ENCODE assay signal across 22 mouse cellular contexts in genomic region chr10:59517201-59517600, GRCm38 (mm10).
DNase-seq lines count a peak whose midpoint lies in the region; ATAC-seq and TF ChIP-seq lines count a peak whose summit lies in the region.
"Had no signal": no experiment of that assay in that cellular context is flagged by ENCODE, and none has a peak within 500 bp of the region (broad histone marks: within the 10 kb centered on the region; RNA-seq: fewer than 3 reads in every experiment).

No protein-coding gene starts in this region.

- H3K4me2 ChIP-seq in heart, embryonic 11.5 days, result no peak overlapping the region
- H3K4me2 ChIP-seq in midbrain, embryonic 11.5 days, result no peak overlapping the region
- no peak overlapping the region for H3K4me2 ChIP-seq in midbrain, embryonic 16.5 days (ENCODE audit: low read length)
- H3K4me2 ChIP-seq: forebrain, embryonic 15.5 days; heart, embryonic 13.5 days; kidney, embryonic 15.5 days; limb, embryonic 15.5 days; liver, embryonic 15.5 days; midbrain, embryonic 13.5 days had no signal

- TF ChIP-seq CTCF in cerebellum, adult 2 months (IDR thresholded peaks at IDR 0.05; ENCODE audit: borderline replicate concordance, insufficient read depth, low read depth, low read length), result no peak

- ATAC-seq in heart, embryonic 11.5 days (replicated peaks; ENCODE audit: insufficient number of reproducible peaks, low FRiP score, low TSS enrichment), result no peak
- no peak for ATAC-seq in midbrain, embryonic 11.5 days (ENCODE audit: low FRiP score)
- no peak for ATAC-seq in midbrain, embryonic 16.5 days
- ATAC-seq: forebrain, embryonic 15.5 days; inflammation-experienced regulatory T-cells, adult 6 months; lung, postnatal 0 days; midbrain, embryonic 13.5 days had no signal

- H3K9me3 ChIP-seq in heart, embryonic 10.5 days, result no peaks in the 10 kb centered on the region
- no peaks in the 10 kb centered on the region for H3K9me3 ChIP-seq in heart, embryonic 11.5 days (replicated peaks; ENCODE audit: control insufficient read depth, low read length)
- no peaks in the 10 kb centered on the region for H3K9me3 ChIP-seq in midbrain, embryonic 11.5 days (ENCODE audit: control insufficient read depth, low read length)
- H3K9me3 ChIP-seq in midbrain, embryonic 16.5 days (replicated peaks; ENCODE audit: control insufficient read depth, low read length, poor library complexity, severe bottlenecking), result 0 out of 2 replicates have a peak, but pooled peaks cover 2% of the 10 kb centered on the region
- no peaks in the 10 kb centered on the region for H3K9me3 ChIP-seq in limb, embryonic 10.5 days (replicated peaks)
- H3K9me3 ChIP-seq: forebrain, embryonic 15.5 days; heart, embryonic 13.5 days; kidney, embryonic 15.5 days; limb, embryonic 15.5 days; liver, embryonic 15.5 days; midbrain, embryonic 13.5 days had no signal

- TF ChIP-seq POLR2A in cerebellum, adult 2 months (IDR thresholded peaks at IDR 0.05; ENCODE audit: borderline replicate concordance, insufficient read depth, low read length), result no peak

- H3K4me3 ChIP-seq in heart, embryonic 10.5 days, result no peak overlapping the region
- no peak overlapping the region for H3K4me3 ChIP-seq in heart, embryonic 11.5 days (ENCODE audit: low read depth, low read length)
- H3K4me3 ChIP-seq in midbrain, embryonic 11.5 days (ENCODE audit: low read depth, low read length), result no peak overlapping the region
- H3K4me3 ChIP-seq in midbrain, embryonic 16.5 days (ENCODE audit: low read depth, low read length), result no peak overlapping the region
- peak overlapping the region; percentile 7 for H3K4me3 ChIP-seq in cerebellum, adult 2 months (replicated peaks; ENCODE audit: insufficient read depth, low read depth, low read length)
- H3K4me3 ChIP-seq in limb, embryonic 10.5 days, result no peak overlapping the region
- H3K4me3 ChIP-seq: forebrain, embryonic 15.5 days; heart, embryonic 13.5 days; kidney, embryonic 15.5 days; limb, embryonic 15.5 days; liver, embryonic 15.5 days; midbrain, embryonic 13.5 days; myocyte had no signal

- no peak overlapping the region for H3K27ac ChIP-seq in heart, embryonic 10.5 days
- no peak overlapping the region for H3K27ac ChIP-seq in heart, embryonic 11.5 days (ENCODE audit: low read depth, low read length)
- H3K27ac ChIP-seq in midbrain, embryonic 11.5 days (ENCODE audit: low read depth, low read length), result no peak overlapping the region
- H3K27ac ChIP-seq in midbrain, embryonic 16.5 days (ENCODE audit: low read length), result no peak overlapping the region
- H3K27ac ChIP-seq in cerebellum, adult 2 months (ENCODE audit: insufficient read depth, low read length), result no peak overlapping the region
- H3K27ac ChIP-seq in limb, embryonic 10.5 days, result no peak overlapping the region
- H3K27ac ChIP-seq: forebrain, embryonic 15.5 days; heart, embryonic 13.5 days; kidney, embryonic 15.5 days; limb, embryonic 15.5 days; liver, embryonic 15.5 days; midbrain, embryonic 13.5 days; stomach, postnatal 0 days had no signal

- WGBS in heart, embryonic 10.5 days, result 90% methylated on average over 13 of the region's 13 CpGs
- 89% methylated on average over 13 of the region's 13 CpGs for WGBS in heart, embryonic 11.5 days (ENCODE audit: insufficient replicate concordance)
- 95% methylated on average over 13 of the region's 13 CpGs for WGBS in midbrain, embryonic 11.5 days
- 80% methylated on average over 13 of the region's 13 CpGs for WGBS in midbrain, embryonic 16.5 days
- WGBS in cerebellum, adult 2 months, result 7% methylated on average over 13 of the region's 13 CpGs
- 98% methylated on average over 13 of the region's 13 CpGs for whole genome bisulfite sequencing in limb, embryonic 10.5 days

- H3K4me1 ChIP-seq in heart, embryonic 10.5 days, result peaks cover 19% of the 10 kb centered on the region
- peaks cover 12% of the 10 kb centered on the region; the same call in 1 of the 2 replicates for H3K4me1 ChIP-seq in heart, embryonic 11.5 days (ENCODE audit: control insufficient read depth, insufficient read depth, low read length)
- 0 out of 2 replicates have a peak, but pooled peaks cover 1% of the 10 kb centered on the region for H3K4me1 ChIP-seq in midbrain, embryonic 11.5 days (ENCODE audit: control insufficient read depth, insufficient read depth, low read length)
- no peaks in the 10 kb centered on the region for H3K4me1 ChIP-seq in midbrain, embryonic 16.5 days (ENCODE audit: control insufficient read depth, insufficient read depth, low read length)
- peaks cover 16% of the 10 kb centered on the region for H3K4me1 ChIP-seq in cerebellum, adult 2 months (ENCODE audit: control insufficient read depth, insufficient read depth, low read length)
- peaks cover 9% of the 10 kb centered on the region for H3K4me1 ChIP-seq in limb, embryonic 10.5 days
- H3K4me1 ChIP-seq: liver, embryonic 15.5 days had no signal

- no peak overlapping the region for H3K9ac ChIP-seq in heart, embryonic 11.5 days (ENCODE audit: low read depth, low read length)
- no peak overlapping the region for H3K9ac ChIP-seq in midbrain, embryonic 11.5 days (ENCODE audit: low read length)
- no peak overlapping the region for H3K9ac ChIP-seq in midbrain, embryonic 16.5 days (ENCODE audit: low read depth, low read length)
- H3K9ac ChIP-seq: forebrain, embryonic 15.5 days; heart, embryonic 13.5 days; kidney, embryonic 15.5 days; limb, embryonic 15.5 days; liver, embryonic 15.5 days; midbrain, embryonic 13.5 days had no signal

- DNase-seq in heart, embryonic 10.5 days (ENCODE audit: low spot score), result peak; percentile 67
- peak; percentile 66 for DNase-seq in midbrain, embryonic 11.5 days (ENCODE audit: low spot score, missing footprints)
- peak; percentile 63 to 85 for DNase-seq in cerebellum, adult 2 months
- DNase-seq in cerebellum, postnatal 36 days, result peak; percentile 53 to 61
- DNase-seq in limb, embryonic 10.5 days (ENCODE audit: low spot score), result no peak
- DNase-seq in right cerebral cortex, postnatal 14 days, result no peak
- DNase-seq: adrenal gland, postnatal 25 days; embryo, embryonic 11 days; heart, postnatal 36 days had no signal

- no peaks in the 10 kb centered on the region for H3K36me3 ChIP-seq in heart, embryonic 10.5 days
- H3K36me3 ChIP-seq in heart, embryonic 11.5 days (ENCODE audit: control insufficient read depth, insufficient read depth, low read length), result no peaks in the 10 kb centered on the region
- H3K36me3 ChIP-seq in midbrain, embryonic 11.5 days (ENCODE audit: control insufficient read depth, insufficient read depth, low read length), result no peaks in the 10 kb centered on the region
- H3K36me3 ChIP-seq in midbrain, embryonic 16.5 days (ENCODE audit: control insufficient read depth, insufficient read depth, low read length), result no peaks in the 10 kb centered on the region
- no peaks in the 10 kb centered on the region for H3K36me3 ChIP-seq in limb, embryonic 10.5 days
- H3K36me3 ChIP-seq: forebrain, embryonic 15.5 days; heart, embryonic 13.5 days; kidney, embryonic 15.5 days; limb, embryonic 15.5 days; liver, embryonic 15.5 days; midbrain, embryonic 13.5 days had no signal

- H3K27me3 ChIP-seq in heart, embryonic 10.5 days (ENCODE audit: insufficient read depth, poor library complexity, severe bottlenecking), result no peaks in the 10 kb centered on the region
- no peaks in the 10 kb centered on the region for H3K27me3 ChIP-seq in heart, embryonic 11.5 days (ENCODE audit: control insufficient read depth, insufficient read depth, low read length)
- H3K27me3 ChIP-seq in midbrain, embryonic 11.5 days (ENCODE audit: control insufficient read depth, insufficient read depth, low read length), result no peaks in the 10 kb centered on the region
- no peaks in the 10 kb centered on the region for H3K27me3 ChIP-seq in midbrain, embryonic 16.5 days (ENCODE audit: control insufficient read depth, insufficient read depth, low read depth, low read length)
- H3K27me3 ChIP-seq in cerebellum, adult 2 months (ENCODE audit: control insufficient read depth, insufficient read depth, low read length), result no peaks in the 10 kb centered on the region
- no peaks in the 10 kb centered on the region for H3K27me3 ChIP-seq in limb, embryonic 10.5 days (ENCODE audit: low read depth, poor library complexity, severe bottlenecking)
- H3K27me3 ChIP-seq: CH12.LX; forebrain, embryonic 15.5 days; heart, embryonic 13.5 days; kidney, embryonic 15.5 days; limb, embryonic 15.5 days; liver, embryonic 15.5 days; midbrain, embryonic 13.5 days had no signal

Comparison
In these comparisons a context has a peak if more than half of its experiments do, and no peak if none do; other contexts are left out.
1. DNase-seq: peak in heart, embryonic 10.5 days (single experiment), midbrain, embryonic 11.5 days (single experiment), cerebellum, adult 2 months (2 of 2) and cerebellum, postnatal 36 days (2 of 2); none in limb, embryonic 10.5 days (single experiment) and right cerebral cortex, postnatal 14 days (single experiment).